Mouse (Mus musculus) embryonic facial prominence, embryonic 12.5 days (tissue): ENCODE measurements around the gene Erc2. TPM values are rescaled to one million over a fixed set of nuclear protein-coding genes. Genes with fewer than 3 reads are reported as not detected.

Experiments used
- ATAC-seq: fragments of 200-750 bp; cut with Nextera tagmentation; 2 replicates; pipeline ENCODE4 v1.8.0; 2017; ENCODE audit not compliant: insufficient number of reproducible peaks, insufficient read depth, low FRiP score, low TSS enrichment
- H3K27ac ChIP-seq: fragments of 300-500 bp; sonication (generic); 2 replicates; pipeline ENCODE4 v1.5.1; 2016; ENCODE audit warnings: mild to moderate bottlenecking
- H3K27me3 ChIP-seq: fragments of 300-500 bp; sonication (generic); 2 replicates; pipeline ENCODE4 v1.6.1; 2016; ENCODE audit warnings: mild to moderate bottlenecking, moderate library complexity
- H3K36me3 ChIP-seq: fragments of 300-500 bp; sonication (generic); 2 replicates; pipeline ENCODE4 v1.6.1; 2016; ENCODE audit warnings: mild to moderate bottlenecking
- H3K4me1 ChIP-seq: fragments of 300-500 bp; sonication (generic); 2 replicates; pipeline ENCODE4 v1.6.1; 2016
- H3K4me2 ChIP-seq: fragments of 300-500 bp; sonication (generic); replicated peaks from 2 replicates; pipeline ENCODE4 v1.6.1; 2016; ENCODE audit warnings: mild to moderate bottlenecking, moderate library complexity
- H3K4me3 ChIP-seq: fragments of 300-500 bp; sonication (generic); 2 replicates; pipeline ENCODE4 v1.5.1; 2016; ENCODE audit warnings: mild to moderate bottlenecking
- H3K9ac ChIP-seq: fragments of 300-500 bp; sonication (generic); 2 replicates; pipeline ENCODE4 v1.6.1; 2016; ENCODE audit warnings: mild to moderate bottlenecking, moderate library complexity
- H3K9me3 ChIP-seq: fragments of 300-500 bp; sonication (generic); 2 replicates; pipeline ENCODE4 v1.6.1; 2016; ENCODE audit warnings: mild to moderate bottlenecking, moderate library complexity
- WGBS: fragments of 180-500 bp; shearing (Covaris S2); methylation state at CpG from one replicate; pipeline ENCODE4 v1.1.7; 2016; 5-methylcytosine and 5-hydroxymethylcytosine counted together
- polyA plus RNA-seq: library from polyadenylated mRNA; unstranded; fragments of >200 nt; fragmentation: Nextera tagmentation; extraction: Ambion mirVana; gene quantifications from 2 replicates; pipeline ENCODE4 v1.2.1, GENCODE M21; 2016

Erc2 gene
- polyA plus RNA-seq, 1 experiment from 2014 or later, result 12.0 TPM

- Histone ChIP-seq H3K9me3 (no peaks in the 10 kb centered on the region), H3K27me3 (no peaks in the 10 kb centered on the region), H3K4me3 (no peak overlapping the region), H3K36me3 (no peaks in the 10 kb centered on the region), H3K4me2 (no peak overlapping the region), H3K27ac (no peak overlapping the region), H3K9ac (no peak overlapping the region), H3K4me1 (no peaks in the 10 kb centered on the region)
- 54% methylated on average over 4 of the region's 4 CpGs for WGBS
- ATAC-seq, result no peak
Measured at GRCm38 (mm10) chr14:27731086-27731485, 108.9 kb downstream of the Erc2 start.

GRCm38 (mm10) chr14:27739436-27739835, 117.2 kb downstream of the Erc2 start:
- no peaks in the 10 kb centered on the region for H3K36me3 ChIP-seq
- no peak overlapping the region for H3K27ac ChIP-seq
- no peak overlapping the region for H3K4me2 ChIP-seq
- H3K4me1 ChIP-seq, result no peaks in the 10 kb centered on the region
- ATAC-seq, result no peak
- H3K9me3 ChIP-seq, result no peaks in the 10 kb centered on the region
- WGBS, result 63% methylated on average over 1 of the region's 1 CpGs
- H3K9ac ChIP-seq, result no peak overlapping the region
- H3K27me3 ChIP-seq, result no peaks in the 10 kb centered on the region
- H3K4me3 ChIP-seq, result no peak overlapping the region

GRCm38 (mm10) chr14:27741248-27741916, 119.2 kb downstream of the Erc2 start:
- H3K4me2 ChIP-seq, result no peak overlapping the region
- H3K9ac ChIP-seq, result no peak overlapping the region
- H3K27me3 ChIP-seq, result no peaks in the 10 kb centered on the region
- H3K9me3 ChIP-seq, result no peaks in the 10 kb centered on the region
- H3K4me1 ChIP-seq, result no peaks in the 10 kb centered on the region
- WGBS, result 25% methylated on average over 3 of the region's 3 CpGs
- ATAC-seq, result no peak
- H3K36me3 ChIP-seq, result no peaks in the 10 kb centered on the region
- H3K27ac ChIP-seq, result no peak overlapping the region
- no peak overlapping the region for H3K4me3 ChIP-seq

GRCm38 (mm10) chr14:27754340-27754739, 132.1 kb downstream of the Erc2 start:
- Histone ChIP-seq H3K36me3 (no peaks in the 10 kb centered on the region), H3K27ac (no peak overlapping the region), H3K9ac (no peak overlapping the region), H3K4me3 (no peak overlapping the region), H3K4me1 (no peaks in the 10 kb centered on the region), H3K9me3 (no peaks in the 10 kb centered on the region), H3K27me3 (no peaks in the 10 kb centered on the region), H3K4me2 (no peak overlapping the region)
- 77% methylated on average over 1 of the region's 1 CpGs for WGBS
- ATAC-seq, result no peak

- H3K4me2 ChIP-seq, result no peak overlapping the region
- no peaks in the 10 kb centered on the region for H3K27me3 ChIP-seq
- 84% methylated on average over 5 of the region's 5 CpGs for WGBS
- H3K9me3 ChIP-seq, result no peaks in the 10 kb centered on the region
- ATAC-seq, result no peak
- 0 out of 2 replicates have a peak, but pooled peaks cover 3% of the 10 kb centered on the region for H3K4me1 ChIP-seq
- H3K9ac ChIP-seq, result no peak overlapping the region
- no peaks in the 10 kb centered on the region for H3K36me3 ChIP-seq
- no peak overlapping the region for H3K4me3 ChIP-seq
- no peak overlapping the region for H3K27ac ChIP-seq
Measured at GRCm38 (mm10) chr14:27756901-27757300, 134.7 kb downstream of the Erc2 start.

GRCm38 (mm10) chr14:27758230-27758629, 136.0 kb downstream of the Erc2 start:
- ATAC-seq, result no peak
- no peak overlapping the region for H3K4me2 ChIP-seq
- no peak overlapping the region for H3K4me3 ChIP-seq
- H3K27me3 ChIP-seq, result no peaks in the 10 kb centered on the region
- H3K9ac ChIP-seq, result no peak overlapping the region
- H3K9me3 ChIP-seq, result no peaks in the 10 kb centered on the region
- H3K4me1 ChIP-seq, result 0 out of 2 replicates have a peak, but pooled peaks cover 3% of the 10 kb centered on the region
- 88% methylated on average over 1 of the region's 1 CpGs for WGBS
- no peaks in the 10 kb centered on the region for H3K36me3 ChIP-seq
- no peak overlapping the region for H3K27ac ChIP-seq

GRCm38 (mm10) chr14:27759069-27759628, 136.9 kb downstream of the Erc2 start:
- no peak overlapping the region for H3K9ac ChIP-seq
- no peak overlapping the region for H3K4me3 ChIP-seq
- H3K27me3 ChIP-seq, result no peaks in the 10 kb centered on the region
- H3K9me3 ChIP-seq, result no peaks in the 10 kb centered on the region
- H3K4me2 ChIP-seq, result no peak overlapping the region
- H3K27ac ChIP-seq, result no peak overlapping the region
- no peaks in the 10 kb centered on the region for H3K36me3 ChIP-seq
- WGBS, result 90% methylated on average over 6 of the region's 6 CpGs
- no peak for ATAC-seq
- 0 out of 2 replicates have a peak, but pooled peaks cover 3% of the 10 kb centered on the region for H3K4me1 ChIP-seq

- H3K27ac ChIP-seq, result no peak overlapping the region
- H3K27me3 ChIP-seq, result no peaks in the 10 kb centered on the region
- H3K36me3 ChIP-seq, result no peaks in the 10 kb centered on the region
- no peaks in the 10 kb centered on the region for H3K9me3 ChIP-seq
- no peak overlapping the region for H3K9ac ChIP-seq
- no peak for ATAC-seq
- H3K4me1 ChIP-seq, result 0 out of 2 replicates have a peak, but pooled peaks cover 3% of the 10 kb centered on the region
- WGBS, result 58% methylated on average over 9 of the region's 9 CpGs
- H3K4me3 ChIP-seq, result no peak overlapping the region
- no peak overlapping the region for H3K4me2 ChIP-seq
Measured at GRCm38 (mm10) chr14:27759982-27760381, 137.8 kb downstream of the Erc2 start.

- Histone ChIP-seq H3K4me3 (no peak overlapping the region), H3K4me1 (no peaks in the 10 kb centered on the region)
- WGBS, result 61% methylated on average over 5 of the region's 5 CpGs
Measured at GRCm38 (mm10) chr14:27775367-27775766, 153.1 kb downstream of the Erc2 start.

GRCm38 (mm10) chr14:27778503-27778902, 156.3 kb downstream of the Erc2 start:
- Histone ChIP-seq H3K27me3 (no peaks in the 10 kb centered on the region), H3K4me2 (no peak overlapping the region), H3K9ac (no peak overlapping the region), H3K9me3 (no peaks in the 10 kb centered on the region), H3K36me3 (no peaks in the 10 kb centered on the region), H3K27ac (no peak overlapping the region), H3K4me1 (no peaks in the 10 kb centered on the region), H3K4me3 (no peak overlapping the region)
- no peak for ATAC-seq
- WGBS, result 89% methylated on average over 8 of the region's 8 CpGs

More at GRCm38 (mm10) chr14:27775367-27775766, 153.1 kb downstream of the Erc2 start:
- no peak for ATAC-seq
- no peaks in the 10 kb centered on the region for H3K9me3 ChIP-seq
- no peak overlapping the region for H3K9ac ChIP-seq
- no peaks in the 10 kb centered on the region for H3K36me3 ChIP-seq
- H3K4me2 ChIP-seq, result no peak overlapping the region
- no peaks in the 10 kb centered on the region for H3K27me3 ChIP-seq
- H3K27ac ChIP-seq, result no peak overlapping the region

GRCm38 (mm10) chr14:27778982-27779701, 156.9 kb downstream of the Erc2 start:
- 65% methylated on average over 2 of the region's 2 CpGs for WGBS
- no peak overlapping the region for H3K9ac ChIP-seq
- H3K4me3 ChIP-seq, result no peak overlapping the region
- no peaks in the 10 kb centered on the region for H3K36me3 ChIP-seq
- H3K27me3 ChIP-seq, result no peaks in the 10 kb centered on the region
- ATAC-seq, result no peak
- no peak overlapping the region for H3K4me2 ChIP-seq
- H3K27ac ChIP-seq, result no peak overlapping the region
- no peaks in the 10 kb centered on the region for H3K9me3 ChIP-seq
- no peaks in the 10 kb centered on the region for H3K4me1 ChIP-seq

- Histone ChIP-seq H3K36me3 (no peaks in the 10 kb centered on the region), H3K27ac (no peak overlapping the region), H3K9me3 (no peaks in the 10 kb centered on the region), H3K4me2 (no peak overlapping the region), H3K4me3 (no peak overlapping the region), H3K27me3 (no peaks in the 10 kb centered on the region), H3K4me1 (no peaks in the 10 kb centered on the region), H3K9ac (no peak overlapping the region)
- WGBS, result 56% methylated on average over 1 of the region's 1 CpGs
- ATAC-seq, result no peak
Measured at GRCm38 (mm10) chr14:27781221-27781620, 159.0 kb downstream of the Erc2 start.
